Mouse (Mus musculus): ENCODE measurements around the gene Sh3rf1.
"Not testable (repeated sequence)": the region's sequence is repeated elsewhere in the genome, so short reads cannot be mapped to it uniquely, and the experiment has no call there.

- not testable (repeated sequence) for TF ChIP-seq CTCF (IDR thresholded peaks at IDR 0.05; ENCODE audit: low read depth); EP300 (optimal IDR thresholded peaks at IDR 0.05)
Measured at GRCm38 (mm10) chr8:61409712-61410111, 186.0 kb downstream of the Sh3rf1 start.
